Mouse (Mus musculus) G1E-ER4 (cell line): ENCODE data around the gene Dars2. TPM values are rescaled to one million over a fixed set of nuclear protein-coding genes. Genes with fewer than 3 reads are reported as not detected.

ENCODE experiments used
- GATA1 ChIP-seq: IDR thresholded peaks from one replicate; pipeline ENCODE4 v1.8.0; 2012; ENCODE audit warnings: low read length, inconsistent platforms
- polyA plus RNA-seq: library from polyadenylated mRNA; stranded (reverse); fragments of >175 nt; gene quantifications from 2 replicates; pipeline ENCODE4 v1.2.3, GENCODE M21; 2012

Gene Dars2
- 4.0 and 5.3 TPM in 2 replicates for polyA plus RNA-seq

GRCm38 (mm10) chr1:161070352-161071271 lies at the start of gene Dars2, which contains the start of gene Cenpl:
Dars2 (minus strand) TSS chr1:161070658.
Cenpl (plus strand) TSS chr1:161070713.
- TF ChIP-seq GATA1: no peak

DNA sequence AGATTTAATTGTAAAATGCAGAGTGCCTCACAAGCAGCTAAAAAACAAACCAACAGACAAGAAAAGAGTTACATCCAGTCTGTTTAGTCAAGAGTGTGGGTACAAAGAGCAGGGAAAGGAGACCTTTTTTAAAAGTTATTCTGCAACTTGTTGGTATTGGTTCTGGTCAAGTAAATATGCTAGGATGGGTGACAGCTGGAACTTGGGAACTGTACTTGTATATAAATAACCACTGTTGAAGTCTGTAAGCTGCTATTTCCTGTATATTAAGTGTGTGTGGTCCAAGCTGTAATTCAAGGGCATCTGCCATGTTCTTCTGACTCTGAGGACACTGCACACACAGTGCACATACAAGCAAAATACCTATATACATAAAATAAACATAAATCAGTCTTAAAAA lies 44.1 kb upstream of the Dars2 start:
- TF ChIP-seq GATA1: no peak

GRCm38 (mm10) chr1:161109216-161109615 lies 38.8 kb upstream of the Dars2 start:
- TF ChIP-seq GATA1: no peak

- TF ChIP-seq GATA1: no peak
These were observed 33.4 kb upstream of the Dars2 start for GRCm38 (mm10) chr1:161103842-161104241.

DNA sequence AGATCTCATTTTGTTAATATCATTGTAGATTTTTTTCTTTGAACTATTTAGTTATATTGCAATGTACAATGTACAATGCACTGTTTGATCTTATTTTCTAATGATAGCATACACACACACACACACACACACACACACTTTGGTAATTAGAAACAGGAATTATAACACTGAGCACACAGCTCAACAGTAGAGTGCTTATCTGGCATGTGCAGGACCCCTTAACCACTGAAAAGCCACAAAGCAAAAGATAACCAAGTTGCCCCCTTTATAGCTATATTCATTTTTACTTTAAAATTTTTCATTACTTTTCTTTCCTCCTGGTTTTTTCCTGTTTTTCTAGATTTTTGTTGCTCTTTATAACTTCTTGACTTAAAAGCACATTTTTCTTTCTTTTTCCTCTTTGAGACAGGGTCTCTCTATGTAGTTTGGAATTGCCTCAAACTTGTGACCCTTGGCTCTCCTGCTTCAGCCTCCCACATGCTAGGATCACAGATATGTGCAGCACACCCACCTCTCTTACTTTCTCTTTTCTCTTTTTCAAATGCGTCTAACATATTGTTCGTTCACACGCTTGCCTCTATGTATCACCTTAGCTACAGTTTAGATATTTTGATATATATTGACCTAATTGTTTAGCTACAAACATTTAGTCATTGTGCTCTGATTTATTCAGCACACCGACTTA lies 29.4 kb upstream of the Dars2 start:
- TF ChIP-seq GATA1: peak; percentile 56

DNA sequence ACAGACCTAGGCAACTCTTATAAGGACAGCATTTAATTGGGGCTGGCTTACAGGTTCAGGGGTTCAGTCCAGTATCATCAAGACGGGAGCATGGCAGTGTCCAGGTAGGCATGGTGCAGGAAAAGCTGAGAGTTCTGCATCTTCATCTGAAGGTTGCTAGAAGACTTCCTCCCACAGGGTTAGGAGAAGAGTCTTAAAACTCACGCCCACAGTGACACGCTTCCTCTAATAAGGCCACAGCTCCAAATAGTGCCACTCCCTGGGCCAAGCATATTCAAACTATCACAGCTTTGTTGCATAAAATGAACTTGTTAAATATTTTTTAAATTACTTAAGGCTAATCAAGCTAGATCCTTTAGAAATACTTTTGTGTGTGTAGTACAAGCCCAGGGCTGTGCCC lies 6.8 kb upstream of the Dars2 start:
- TF ChIP-seq GATA1: no peak

DNA sequence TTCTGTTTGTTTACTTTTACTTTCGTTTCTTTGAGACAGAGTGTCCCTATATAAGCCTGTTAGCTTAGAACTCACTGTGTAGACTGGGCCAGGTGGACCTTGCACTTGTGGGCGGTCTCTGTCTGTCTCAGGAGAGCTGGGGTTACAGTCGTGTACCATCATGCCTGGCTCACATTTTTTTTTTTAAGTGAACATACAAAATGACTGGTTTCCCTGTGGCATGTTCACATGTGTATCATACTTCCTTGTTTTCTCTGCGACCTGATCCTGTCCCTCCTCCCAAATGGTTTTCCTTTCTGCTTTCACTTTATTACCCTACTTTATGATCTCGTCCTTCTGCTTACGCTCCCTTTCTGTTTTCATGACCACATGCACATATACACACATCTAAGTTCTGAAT lies 5.8 kb upstream of the Dars2 start:
- no peak for TF ChIP-seq GATA1

DNA sequence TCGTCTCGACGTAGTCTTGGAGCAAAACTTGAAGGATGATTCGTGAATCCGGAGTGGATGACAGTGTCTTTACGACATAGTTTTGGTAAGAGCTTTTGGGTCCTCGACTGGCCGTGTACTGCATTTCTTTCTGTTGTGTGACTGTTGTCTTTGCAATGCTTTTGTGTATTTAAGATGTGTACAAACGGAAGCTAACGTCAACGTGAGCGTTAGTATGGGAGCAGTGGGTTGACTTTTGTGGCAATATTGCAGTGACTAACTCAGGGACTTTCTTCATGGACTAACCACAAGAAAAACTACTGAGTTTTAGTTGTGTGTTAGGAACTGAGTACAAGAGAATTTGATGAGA lies 788 bp upstream of the Dars2 start:
- no peak for TF ChIP-seq GATA1

GRCm38 (mm10) chr1:161063351-161063750 lies 7.1 kb downstream of the Dars2 start:
- no peak for TF ChIP-seq GATA1

- TF ChIP-seq GATA1: no peak
These were observed 13.3 kb downstream of the Dars2 start for GRCm38 (mm10) chr1:161057164-161057563.

GRCm38 (mm10) chr1:161046972-161047371 lies 23.5 kb downstream of the Dars2 start:
- TF ChIP-seq GATA1: no peak

GRCm38 (mm10) chr1:161041261-161042020 lies 29.0 kb downstream of the Dars2 start:
- TF ChIP-seq GATA1: no peak

- TF ChIP-seq GATA1: no peak
These were observed 29.6 kb downstream of the Dars2 start for GRCm38 (mm10) chr1:161040855-161041254.

- no peak for TF ChIP-seq GATA1
These were observed 30.1 kb downstream of the Dars2 start for GRCm38 (mm10) chr1:161040426-161040770.

- TF ChIP-seq GATA1: no peak
These were observed 30.6 kb downstream of the Dars2 start for GRCm38 (mm10) chr1:161039741-161040425.
